Mouse (Mus musculus) heart, embryonic 13.5 days (tissue): Measurements from ENCODE around the gene Qsox2. TPM values are rescaled to one million over a fixed set of nuclear protein-coding genes. Genes with fewer than 3 reads are reported as not detected.

Experiments used
- ATAC-seq: fragments of 200-750 bp; cut with Nextera tagmentation; 2 replicates; pipeline ENCODE4 v1.8.0; 2017; ENCODE audit warnings: moderate TSS enrichment; ENCODE audit not compliant: insufficient number of reproducible peaks, low FRiP score, low TSS enrichment; ENCODE audit errors: extremely low read depth
- H3K27ac ChIP-seq: fragments of 300-500 bp; sonication (generic); replicated peaks from 2 replicates; pipeline ENCODE4 v1.5.1; 2015; ENCODE audit warnings: moderate library complexity, mild to moderate bottlenecking, inconsistent platforms
- H3K27me3 ChIP-seq: fragments of 300-500 bp; sonication (generic); replicated peaks from 2 replicates; pipeline ENCODE4 v1.6.1; 2015; ENCODE audit warnings: mild to moderate bottlenecking, inconsistent platforms
- H3K36me3 ChIP-seq: fragments of 300-500 bp; sonication (generic); 2 replicates; pipeline ENCODE4 v1.6.1; 2015; ENCODE audit warnings: mild to moderate bottlenecking, inconsistent platforms
- H3K4me1 ChIP-seq: fragments of 300-500 bp; sonication (generic); 2 replicates; pipeline ENCODE4 v1.6.1; 2015; ENCODE audit warnings: inconsistent platforms
- H3K4me2 ChIP-seq: fragments of 300-500 bp; sonication (generic); 2 replicates; pipeline ENCODE4 v1.6.1; 2015; ENCODE audit warnings: inconsistent platforms, mild to moderate bottlenecking, moderate library complexity
- H3K4me3 ChIP-seq: fragments of 300-500 bp; sonication (generic); 2 replicates; pipeline ENCODE4 v1.5.1; 2015; ENCODE audit warnings: moderate library complexity, mild to moderate bottlenecking, inconsistent platforms
- H3K9ac ChIP-seq: fragments of 300-500 bp; sonication (generic); 2 replicates; pipeline ENCODE4 v1.6.1; 2015; ENCODE audit warnings: inconsistent platforms, mild to moderate bottlenecking, moderate library complexity
- H3K9me3 ChIP-seq: fragments of 300-500 bp; sonication (generic); 2 replicates; pipeline ENCODE4 v1.6.1; 2016; ENCODE audit warnings: inconsistent platforms
- WGBS: fragments of 180-500 bp; shearing (Covaris S2); methylation state at CpG from one replicate; pipeline ENCODE4 v1.1.7; 2015; ENCODE audit warnings: mixed read lengths; 5-methylcytosine and 5-hydroxymethylcytosine counted together
- polyA plus RNA-seq: library from polyadenylated mRNA; unstranded; fragments of >200 nt; fragmentation: Nextera tagmentation; extraction: Ambion mirVana; gene quantifications from 2 replicates; pipeline ENCODE4 v1.2.1, GENCODE M21; 2015

The Qsox2 gene
- polyA plus RNA-seq, 1 experiment from 2014 or later: 11.3 TPM

DNA sequence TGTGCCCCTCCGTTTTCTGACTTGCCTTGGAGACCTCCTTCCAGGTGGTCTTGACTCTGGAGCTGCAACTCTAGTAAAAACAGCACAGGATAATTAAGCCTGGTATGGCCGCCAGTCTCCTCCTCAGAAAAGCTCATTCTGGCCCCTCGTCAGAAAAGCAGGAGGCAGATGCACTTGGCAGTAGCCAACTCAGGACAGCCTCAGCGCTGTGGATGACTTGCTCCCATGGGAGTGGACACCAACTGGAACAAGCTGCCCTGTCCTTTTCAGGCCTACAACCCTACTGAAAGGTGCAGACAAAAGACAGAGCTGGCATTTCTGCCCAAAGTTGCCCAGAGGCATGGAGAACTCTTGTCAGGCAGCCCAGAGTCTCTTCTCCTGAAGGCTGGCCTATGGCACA is 17.5 kb upstream of the Qsox2 start:
- peaks cover 60% of the 10 kb centered on the region for H3K27me3 ChIP-seq
- no peak overlapping the region for H3K9ac ChIP-seq
- H3K27ac ChIP-seq: no peak overlapping the region
- H3K4me2 ChIP-seq: no peak overlapping the region
- H3K36me3 ChIP-seq: no peaks in the 10 kb centered on the region
- 59% methylated on average over 4 of the region's 4 CpGs for WGBS
- H3K4me3 ChIP-seq: no peak overlapping the region
- no peaks in the 10 kb centered on the region for H3K9me3 ChIP-seq
- no peak for ATAC-seq
- no peaks in the 10 kb centered on the region for H3K4me1 ChIP-seq

DNA sequence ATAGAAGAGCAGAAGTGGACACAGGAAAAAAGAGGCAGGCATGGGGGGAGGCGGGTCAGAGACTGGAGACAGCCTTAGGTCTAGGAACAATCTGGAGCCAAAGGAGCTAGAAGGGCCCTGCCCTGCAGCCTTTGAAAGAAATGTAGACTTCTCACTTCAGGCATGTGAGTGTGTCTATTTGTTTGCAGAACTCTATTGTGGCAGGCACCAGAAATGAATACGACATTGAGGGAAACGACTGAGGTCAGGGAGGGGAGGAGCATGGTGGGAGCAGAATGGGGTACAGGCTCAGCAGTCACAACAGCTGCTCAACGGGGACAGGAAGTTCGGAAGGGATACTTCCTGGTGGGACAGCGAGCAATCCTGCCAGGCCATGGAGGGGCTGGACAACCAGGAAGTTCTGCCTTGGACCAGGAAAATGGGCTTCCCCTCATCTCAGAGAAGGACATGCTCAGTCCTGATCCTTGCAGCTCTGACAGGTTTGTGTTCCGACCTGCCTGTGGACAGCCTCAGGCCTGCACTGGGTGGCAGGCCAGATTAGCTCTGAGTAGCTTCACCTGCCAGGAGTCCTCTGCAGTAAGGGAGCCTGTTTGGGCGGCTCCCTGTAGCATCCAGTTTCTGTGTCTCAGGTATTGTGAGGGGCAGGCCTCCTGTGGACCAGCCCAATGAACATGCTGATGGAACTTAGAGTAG is 15.3 kb upstream of the Qsox2 start:
- no peak overlapping the region for H3K27ac ChIP-seq
- H3K27me3 ChIP-seq: peaks cover 51% of the 10 kb centered on the region
- WGBS: 54% methylated on average over 8 of the region's 8 CpGs
- H3K36me3 ChIP-seq: no peaks in the 10 kb centered on the region
- H3K9me3 ChIP-seq: no peaks in the 10 kb centered on the region
- H3K4me1 ChIP-seq: no peaks in the 10 kb centered on the region
- H3K9ac ChIP-seq: no peak overlapping the region
- no peak for ATAC-seq
- H3K4me3 ChIP-seq: no peak overlapping the region
- no peak overlapping the region for H3K4me2 ChIP-seq

GRCm38 (mm10) chr2:26247531-26247930 is 10.2 kb upstream of the Qsox2 start:
- H3K4me1 ChIP-seq: no peaks in the 10 kb centered on the region
- no peak overlapping the region for H3K4me2 ChIP-seq
- H3K9me3 ChIP-seq: no peaks in the 10 kb centered on the region
- peaks cover 17% of the 10 kb centered on the region; the same call in 1 of the 2 replicates for H3K27me3 ChIP-seq
- H3K9ac ChIP-seq: no peak overlapping the region
- H3K27ac ChIP-seq: no peak overlapping the region
- H3K36me3 ChIP-seq: no peaks in the 10 kb centered on the region
- WGBS: 47% methylated on average over 3 of the region's 3 CpGs
- ATAC-seq: no peak
- no peak overlapping the region for H3K4me3 ChIP-seq

DNA sequence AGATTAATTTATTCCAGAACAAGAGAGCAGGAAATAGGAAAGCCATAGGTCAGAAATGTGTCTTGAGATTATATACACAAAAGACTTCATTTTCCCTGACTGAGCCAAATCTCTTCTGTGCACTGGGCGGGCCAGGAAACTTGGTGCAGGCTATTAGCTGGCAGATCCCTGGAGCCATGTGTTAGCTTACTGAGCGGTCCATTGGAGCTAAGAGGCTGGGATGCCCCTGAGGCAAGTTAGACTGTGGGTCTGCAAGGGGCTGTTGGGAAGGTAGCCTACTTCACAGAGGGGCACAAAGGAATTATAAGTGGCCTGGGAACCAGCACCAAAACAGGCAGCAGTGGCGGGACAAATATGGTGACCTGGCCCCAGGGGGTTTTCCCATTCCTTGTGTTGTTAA is 3.5 kb upstream of the Qsox2 start:
- Histone ChIP-seq H3K9ac (no peak overlapping the region), H3K36me3 (no peaks in the 10 kb centered on the region), H3K4me3 (no peak overlapping the region), H3K4me1 (peaks cover 10% of the 10 kb centered on the region), H3K9me3 (no peaks in the 10 kb centered on the region), H3K27ac (no peak overlapping the region), H3K4me2 (no peak overlapping the region), H3K27me3 (no peaks in the 10 kb centered on the region)
- no peak for ATAC-seq
- WGBS: 57% methylated on average over 3 of the region's 3 CpGs

DNA sequence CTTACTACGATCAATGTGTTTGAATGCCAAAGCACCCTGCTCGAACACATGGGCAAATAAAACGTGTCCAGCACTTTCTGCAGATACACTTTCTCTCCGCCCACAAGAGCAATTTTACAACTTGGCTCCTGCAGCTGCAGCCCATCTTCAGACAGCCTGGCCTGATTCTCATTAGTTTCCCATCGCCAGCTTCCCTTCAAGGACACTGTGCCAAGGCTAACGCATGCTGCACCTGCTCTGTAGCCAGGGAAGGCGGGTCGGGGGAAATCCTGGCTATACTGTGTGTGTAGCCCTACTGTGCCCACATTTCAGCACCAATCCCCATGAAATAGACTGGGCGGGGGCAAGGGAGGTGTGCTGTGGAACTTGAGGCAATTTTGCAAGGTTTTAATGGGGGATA is 3.0 kb upstream of the Qsox2 start:
- ATAC-seq: no peak
- no peaks in the 10 kb centered on the region for H3K9me3 ChIP-seq
- H3K4me3 ChIP-seq: no peak overlapping the region
- no peaks in the 10 kb centered on the region for H3K27me3 ChIP-seq
- no peak overlapping the region for H3K9ac ChIP-seq
- WGBS: 64% methylated on average over 9 of the region's 9 CpGs
- H3K27ac ChIP-seq: no peak overlapping the region
- peaks cover 14% of the 10 kb centered on the region for H3K4me1 ChIP-seq
- H3K4me2 ChIP-seq: no peak overlapping the region
- no peaks in the 10 kb centered on the region for H3K36me3 ChIP-seq

GRCm38 (mm10) chr2:26236681-26237289 is 540 bp downstream of the Qsox2 start:
- Histone ChIP-seq H3K27me3 (0 out of 2 replicates have a peak, but pooled peaks cover 2% of the 10 kb centered on the region), H3K27ac (peak overlapping the region; percentile 67), H3K9ac (peak overlapping the region; percentile 90), H3K4me2 (peak overlapping the region; percentile 95), H3K9me3 (no peaks in the 10 kb centered on the region), H3K36me3 (no peaks in the 10 kb centered on the region), H3K4me1 (peaks cover 35% of the 10 kb centered on the region), H3K4me3 (peak overlapping the region; percentile 78)
- WGBS: under 1% methylated on average over 48 of the region's 51 CpGs
- ATAC-seq: peak; percentile 64

DNA sequence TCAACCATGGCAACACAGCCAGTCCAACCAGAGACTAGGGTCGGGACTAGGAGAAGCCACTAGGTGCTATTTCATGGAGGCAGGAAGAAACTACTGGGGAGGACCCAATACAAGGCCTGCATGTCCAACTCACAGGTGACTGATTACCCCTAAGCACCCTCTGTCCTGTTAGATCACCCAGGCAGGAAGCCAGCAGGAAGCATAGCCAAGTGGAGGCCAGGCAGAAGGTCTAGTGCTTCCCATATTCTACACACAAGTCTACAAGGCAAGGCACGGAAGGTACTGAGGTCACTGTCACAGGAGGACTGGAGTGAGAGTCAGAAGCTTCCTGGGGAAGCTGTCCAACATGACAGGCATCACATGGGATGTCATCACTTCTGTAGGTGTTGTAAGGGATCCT is 2.6 kb downstream of the Qsox2 start:
- Histone ChIP-seq H3K4me2 (no peak overlapping the region), H3K4me1 (peaks cover 41% of the 10 kb centered on the region), H3K4me3 (no peak overlapping the region), H3K27me3 (0 out of 2 replicates have a peak, but pooled peaks cover 2% of the 10 kb centered on the region), H3K9me3 (no peaks in the 10 kb centered on the region), H3K27ac (0 out of 2 replicates have a peak overlapping the region, but pooled peaks have one; percentile 3), H3K36me3 (no peaks in the 10 kb centered on the region), H3K9ac (no peak overlapping the region)
- WGBS: 69% methylated on average over 2 of the region's 2 CpGs
- ATAC-seq: no peak

GRCm38 (mm10) chr2:26234253-26234652 is 3.1 kb downstream of the Qsox2 start:
- Histone ChIP-seq H3K9me3 (no peaks in the 10 kb centered on the region), H3K9ac (no peak overlapping the region), H3K36me3 (no peaks in the 10 kb centered on the region), H3K27ac (no peak overlapping the region), H3K4me1 (peaks cover 41% of the 10 kb centered on the region), H3K4me3 (no peak overlapping the region), H3K27me3 (0 out of 2 replicates have a peak, but pooled peaks cover 2% of the 10 kb centered on the region), H3K4me2 (no peak overlapping the region)
- no peak for ATAC-seq
- 47% methylated on average over 5 of the region's 5 CpGs for WGBS

GRCm38 (mm10) chr2:26231366-26231765 is 6.0 kb downstream of the Qsox2 start:
- no peak for ATAC-seq
- no peak overlapping the region for H3K27ac ChIP-seq
- H3K4me2 ChIP-seq: no peak overlapping the region
- H3K9ac ChIP-seq: no peak overlapping the region
- WGBS: 78% methylated on average over 3 of the region's 3 CpGs
- H3K9me3 ChIP-seq: no peaks in the 10 kb centered on the region
- H3K36me3 ChIP-seq: peaks cover 5% of the 10 kb centered on the region; the same call in 1 of the 2 replicates
- H3K4me3 ChIP-seq: no peak overlapping the region
- H3K4me1 ChIP-seq: peaks cover 37% of the 10 kb centered on the region
- 0 out of 2 replicates have a peak, but pooled peaks cover 2% of the 10 kb centered on the region for H3K27me3 ChIP-seq

DNA sequence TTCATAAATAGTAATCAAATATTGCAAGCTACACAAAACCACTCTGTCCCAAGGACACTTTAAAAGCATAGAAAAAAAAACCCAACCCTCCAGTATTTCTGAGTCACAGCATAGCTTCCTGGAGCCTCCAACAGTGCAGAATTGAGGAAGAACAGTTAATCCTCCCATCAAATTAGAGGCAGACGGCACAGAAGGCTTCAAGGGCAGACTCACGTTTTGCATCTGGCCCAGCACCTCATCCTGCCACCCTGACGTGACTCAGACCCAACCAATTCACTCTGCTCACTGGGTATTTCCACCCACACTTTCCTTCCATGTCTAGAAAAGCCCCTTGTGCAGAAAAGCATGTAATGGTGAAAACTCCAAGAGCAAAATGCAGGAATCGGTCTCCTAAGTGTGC is 7.1 kb downstream of the Qsox2 start:
- no peak for ATAC-seq
- WGBS: 55% methylated on average over 4 of the region's 4 CpGs
- peaks cover 12% of the 10 kb centered on the region; the same call in 1 of the 2 replicates for H3K36me3 ChIP-seq
- no peak overlapping the region for H3K4me3 ChIP-seq
- 0 out of 2 replicates have a peak, but pooled peaks cover 2% of the 10 kb centered on the region for H3K27me3 ChIP-seq
- H3K9me3 ChIP-seq: no peaks in the 10 kb centered on the region
- no peak overlapping the region for H3K9ac ChIP-seq
- peaks cover 27% of the 10 kb centered on the region for H3K4me1 ChIP-seq
- H3K27ac ChIP-seq: no peak overlapping the region
- H3K4me2 ChIP-seq: no peak overlapping the region

- ATAC-seq: no peak
These were observed 9.5 kb downstream of the Qsox2 start for GRCm38 (mm10) chr2:26227788-26228187.

More at GRCm38 (mm10) chr2:26227788-26228187, 9.5 kb downstream of the Qsox2 start:
- WGBS: 55% methylated on average over 1 of the region's 1 CpGs
- Histone ChIP-seq H3K4me1 (peaks cover 7% of the 10 kb centered on the region; the same call in 1 of the 2 replicates), H3K9ac (no peak overlapping the region), H3K27me3 (0 out of 2 replicates have a peak, but pooled peaks cover 2% of the 10 kb centered on the region), H3K27ac (no peak overlapping the region), H3K36me3 (peaks cover 33% of the 10 kb centered on the region), H3K4me3 (no peak overlapping the region), H3K9me3 (no peaks in the 10 kb centered on the region), H3K4me2 (no peak overlapping the region)
